Mouse (Mus musculus): Measurements from ENCODE around the gene Med22.
"Not testable (repeated sequence)": the region's sequence is repeated elsewhere in the genome, so short reads cannot be mapped to it uniquely, and the experiment has no call there.

DNA sequence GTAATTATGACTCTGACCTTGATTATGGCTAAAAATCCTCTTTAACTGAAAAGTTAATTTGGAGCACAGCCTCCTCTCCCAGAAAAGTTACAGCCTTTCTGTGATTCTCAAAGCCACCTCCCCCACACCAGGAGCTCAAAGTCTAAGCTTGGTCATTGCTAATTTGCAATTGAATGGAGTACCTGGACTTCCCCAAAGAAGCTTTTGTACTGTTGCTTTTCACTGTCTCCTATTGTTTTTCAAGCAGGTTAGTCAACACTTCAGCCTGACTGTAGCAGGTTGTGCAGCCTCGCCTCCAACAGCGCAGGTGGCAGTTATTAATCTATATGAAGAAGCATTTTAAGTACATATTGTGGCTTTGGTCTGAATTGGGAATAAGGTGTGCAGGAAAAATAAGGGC, 24.9 kb downstream of the Med22 start:
- not testable (repeated sequence) for TF ChIP-seq CTCF (IDR thresholded peaks at IDR 0.05; ENCODE audit: borderline replicate concordance, insufficient read depth, low read length); POLR2A (IDR thresholded peaks at IDR 0.05; ENCODE audit: low read depth, low read length)

Measured in embryonic fibroblast, embryonic 13.5 days (primary cell).